Mouse (Mus musculus): Measurements from ENCODE around the gene Ube2d1.

DNA sequence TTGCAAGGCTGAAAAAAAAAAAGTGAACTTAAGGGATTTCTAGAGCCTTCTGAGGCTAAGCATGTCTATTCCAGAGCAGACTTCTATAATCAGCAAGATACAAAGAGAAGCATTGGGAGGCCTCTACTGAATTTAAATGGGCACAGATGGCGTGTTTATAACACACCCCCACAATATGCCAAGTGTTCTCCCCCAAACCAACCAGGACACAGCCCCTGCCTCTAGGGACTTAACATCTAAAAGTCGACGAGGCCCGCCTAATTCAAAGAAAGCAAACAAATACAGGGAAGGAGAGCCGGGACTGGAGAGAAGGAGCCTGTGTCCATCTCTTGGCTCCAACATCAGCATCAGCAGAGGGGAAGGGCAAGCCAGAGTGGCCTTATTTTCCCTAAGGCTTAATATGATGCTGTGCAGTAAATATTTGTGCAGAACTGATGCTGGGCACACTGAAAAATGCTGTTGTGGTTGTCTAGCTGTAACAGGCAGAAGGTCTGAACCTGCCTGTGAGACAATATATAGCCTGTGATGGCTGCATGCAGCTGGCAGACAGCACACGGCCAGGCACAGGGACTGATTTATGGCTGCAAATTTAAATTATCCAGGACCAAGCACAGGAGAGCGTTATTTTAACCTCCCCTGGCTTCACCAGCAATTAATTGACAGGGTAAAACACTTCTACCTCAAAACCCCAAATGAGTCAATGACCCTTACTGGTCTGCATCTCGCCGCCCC is 11.9 kb downstream of the Ube2d1 start:
- TF ChIP-seq CTCF (IDR thresholded peaks at IDR 0.05; ENCODE audit: control insufficient read depth, insufficient read depth, insufficient read length) (no peak), FOSL1 (IDR thresholded peaks at IDR 0.05; ENCODE audit: insufficient read depth, low read length, poor library complexity, severe bottlenecking) (no peak), MYOG (IDR thresholded peaks at IDR 0.05; ENCODE audit: control insufficient read depth, extremely low read depth, insufficient read length) (no peak)

Measured in C2C12 (cell line).